Mouse (Mus musculus): Measurements from ENCODE around the gene Rasgrp4.
"Not testable (repeated sequence)": the region's sequence is repeated elsewhere in the genome, so short reads cannot be mapped to it uniquely, and the experiment has no call there.

Gene Rasgrp4

DNA sequence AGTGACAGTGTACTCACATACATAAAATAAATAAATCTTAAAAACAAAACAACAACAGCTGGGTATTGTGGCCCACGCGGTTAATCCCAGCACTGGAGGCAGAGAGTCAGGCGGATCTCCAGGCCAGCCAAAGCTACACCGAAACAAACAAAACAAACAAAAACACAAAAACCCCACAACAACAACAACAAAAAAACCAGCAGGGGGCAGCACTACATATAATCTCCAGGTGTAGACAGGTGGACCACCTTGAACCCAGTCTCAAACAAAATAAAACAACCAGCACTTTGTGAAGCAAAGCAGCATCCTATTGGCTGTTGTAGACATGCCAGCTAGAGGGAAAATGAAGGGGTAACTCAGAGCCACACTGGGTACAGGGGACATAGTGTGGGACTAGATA, 43.5 kb downstream of the Rasgrp4 start:
- peak; percentile 71 for DNase-seq (ENCODE audit: low read depth)

DNA sequence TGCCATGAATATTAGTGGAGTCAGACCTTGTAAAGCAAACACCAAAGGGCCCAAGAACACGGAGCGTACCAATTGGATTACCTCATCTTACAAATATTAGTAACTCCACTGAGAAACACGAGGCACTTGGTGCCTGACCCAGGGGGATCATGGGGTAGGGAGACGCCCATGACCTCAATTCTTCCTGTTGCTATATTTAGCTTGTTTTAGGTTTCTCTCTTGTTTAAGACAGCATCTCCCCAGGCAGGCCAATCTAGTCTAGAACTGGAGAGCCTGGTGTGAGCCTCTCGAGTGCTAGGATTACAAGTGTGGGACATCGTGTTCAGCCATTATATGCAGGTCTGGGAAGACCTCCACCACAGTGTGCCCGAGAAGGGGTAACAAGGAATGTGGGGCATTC, 44.7 kb downstream of the Rasgrp4 start:
- DNase-seq (ENCODE audit: low read depth), result peak; percentile 75

DNA sequence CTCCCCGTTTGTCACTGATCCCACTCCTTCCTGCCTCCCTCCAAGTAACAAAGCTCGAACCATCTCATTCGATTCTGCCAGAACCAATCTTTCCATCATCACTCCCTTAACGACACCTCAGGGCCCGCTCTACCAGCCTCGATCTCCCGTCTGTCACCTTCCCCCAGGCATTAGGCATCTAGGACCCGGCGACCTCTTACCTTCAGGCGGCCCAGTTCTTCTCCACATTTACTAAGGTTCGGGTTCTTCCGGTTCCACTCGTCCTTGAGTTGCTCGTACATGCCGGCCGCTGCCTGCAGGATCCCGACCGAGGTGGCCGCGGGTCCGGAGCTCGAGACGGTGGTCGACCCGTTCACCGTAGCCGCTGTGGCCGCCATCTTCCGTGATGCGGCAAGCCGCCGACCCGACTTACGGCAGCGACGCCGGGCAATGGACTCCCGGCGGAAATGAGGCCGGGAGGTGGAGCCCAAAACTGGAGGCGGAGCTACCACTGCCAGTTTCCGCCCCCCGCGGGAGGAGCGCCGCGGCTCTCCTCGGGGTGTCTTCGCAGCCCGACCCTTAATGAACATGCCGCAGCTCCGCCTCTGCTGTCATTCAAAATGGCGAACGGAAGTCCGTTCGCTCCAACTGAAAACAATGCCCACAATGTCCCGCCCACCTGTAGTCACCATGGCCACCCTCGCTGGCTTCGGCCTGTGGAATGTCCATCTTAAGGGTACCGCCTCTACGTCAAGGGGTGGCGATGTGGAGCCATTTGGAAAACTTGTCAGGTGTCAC, 45.6 kb downstream of the Rasgrp4 start, which contains the start of gene Psmd8:
Gene Psmd8, minus strand, starts transcription at position 625 of the 777 bp plus-strand sequence.
- peak; percentile 98 for DNase-seq (ENCODE audit: low read depth)

- no peak for DNase-seq (ENCODE audit: low read depth)
Measured at GRCm38 (mm10) chr7:29180854-29181236, 46.2 kb downstream of the Rasgrp4 start.

GRCm38 (mm10) chr7:29181323-29181722, 46.7 kb downstream of the Rasgrp4 start:
- not testable (repeated sequence) for DNase-seq (ENCODE audit: low read depth)

DNA sequence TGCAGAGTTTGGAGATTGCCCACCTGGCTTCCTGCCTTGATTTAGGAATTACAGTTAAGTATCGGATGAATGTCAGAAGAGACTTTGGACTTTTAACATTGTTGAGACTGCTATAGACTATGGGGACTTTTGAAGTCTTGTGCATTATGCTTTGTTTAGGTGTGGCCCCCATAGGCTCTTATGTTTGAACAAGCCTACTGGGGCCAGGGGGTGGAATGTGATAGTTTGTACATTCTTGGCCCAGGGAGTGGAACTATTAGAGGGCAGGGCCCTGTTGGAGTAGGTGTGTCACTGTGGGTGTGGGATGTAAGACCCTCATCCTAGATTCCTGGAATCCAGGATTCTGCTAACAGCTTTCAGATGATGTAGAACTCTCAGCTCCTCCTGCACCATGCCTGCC, 59.6 kb downstream of the Rasgrp4 start:
- DNase-seq (ENCODE audit: low read depth), result not testable (repeated sequence)

- no peak for DNase-seq (ENCODE audit: low read depth)
Measured at GRCm38 (mm10) chr7:29202577-29202976, 67.9 kb downstream of the Rasgrp4 start.
